Mouse (Mus musculus) cortical plate, adult 2 months (tissue): Measurements from ENCODE around the gene Magoh.

ENCODE experiments used
- CTCF ChIP-seq: fragments of 200-500 bp; IDR thresholded peaks from 2 replicates; pipeline ENCODE4 v1.5.1; 2011; ENCODE audit warnings: mild to moderate bottlenecking, control low read depth, low read length; ENCODE audit not compliant: insufficient read depth; ENCODE audit errors: extremely low read depth
- POLR2A ChIP-seq: fragments of 200-500 bp; IDR thresholded peaks from 2 replicates; pipeline ENCODE4 v1.6.1; 2011; ENCODE audit warnings: mild to moderate bottlenecking, low read length, control low read depth; ENCODE audit not compliant: insufficient read depth; ENCODE audit errors: extremely low read depth

DNA sequence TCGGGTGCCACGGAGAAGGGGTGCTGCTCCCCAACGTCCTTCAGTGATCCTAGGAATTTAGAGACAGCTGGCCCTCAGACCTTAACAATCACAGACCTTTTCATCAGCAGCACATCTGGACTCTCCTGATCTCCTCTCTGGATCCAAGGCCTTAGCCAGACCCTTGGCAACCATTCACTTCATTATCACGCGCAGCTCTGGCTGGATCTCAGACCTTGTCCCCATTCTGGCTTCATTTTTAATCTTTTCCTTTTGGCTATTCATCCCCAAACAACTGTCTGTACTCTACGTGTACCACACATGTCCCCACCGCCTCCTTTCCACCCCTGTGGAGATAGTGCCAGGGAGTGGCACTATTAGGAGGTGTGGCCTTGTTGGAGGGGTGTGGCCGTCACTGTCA lies 53.7 kb downstream of the Magoh start:
- TF ChIP-seq CTCF (no peak), POLR2A (no peak)
